11 mouse cellular contexts compared by ENCODE assay signal in genomic region chr14:120476186-120476697, GRCm38 (mm10). TPM values are rescaled to one million over a fixed set of nuclear protein-coding genes. Genes with fewer than 3 reads are reported as not detected.
A peak's percentile ranks its signal among the peaks of the same experiment; 100 is the strongest.
DNase-seq lines count a peak whose midpoint lies in the region; ATAC-seq and TF ChIP-seq lines count a peak whose summit lies in the region.
"Had no signal": no experiment of that assay in that cellular context is flagged by ENCODE, and none has a peak within 500 bp of the region (broad histone marks: within the 10 kb centered on the region; RNA-seq: fewer than 3 reads in every experiment).

No protein-coding gene starts in this region.

- H3K9me3 ChIP-seq in heart, embryonic 14.5 days (ENCODE audit: control insufficient read depth, low read length): no peaks in the 10 kb centered on the region
- H3K9me3 ChIP-seq in E14TG2a.4 (ENCODE audit: low read length): no peaks in the 10 kb centered on the region
- no peaks in the 10 kb centered on the region for H3K9me3 ChIP-seq in forebrain, embryonic 14.5 days (replicated peaks; ENCODE audit: control insufficient read depth, low read length)

- H3K36me3 ChIP-seq in heart, embryonic 14.5 days (ENCODE audit: control insufficient read depth, insufficient read depth, low read length): no peaks in the 10 kb centered on the region
- peaks cover 6% of the 10 kb centered on the region; the same call in 1 of the 2 replicates for H3K36me3 ChIP-seq in E14TG2a.4 (ENCODE audit: insufficient read depth, low read length)
- H3K36me3 ChIP-seq in forebrain, embryonic 14.5 days (ENCODE audit: control insufficient read depth, insufficient read depth, low read length): no peaks in the 10 kb centered on the region
- no peaks in the 10 kb centered on the region; the same call in 1 of the 2 replicates for H3K36me3 ChIP-seq in macrophage (ENCODE audit: inconsistent target)

- H3K79me2 ChIP-seq in macrophage (ENCODE audit: inconsistent target): peaks cover 25% of the 10 kb centered on the region

- DNase-seq in heart, adult 8-10 months (ENCODE audit: low spot score): no peak
- DNase-seq in forebrain, embryonic 14.5 days (ENCODE audit: low spot score): no peak
- no peak for DNase-seq in thymus, postnatal 36 days
- DNase-seq in thymus, postnatal 14 days: no peak
- DNase-seq in frontal cortex, adult 2 months (ENCODE audit: extremely low spot score in 1 of 2, low spot score in 1 of 2): no peak
- DNase-seq: adrenal gland, adult 8-10 months; kidney, postnatal 25 days had no signal

- 66% methylated on average over 7 of the region's 7 CpGs for WGBS in heart, embryonic 14.5 days
- 74% methylated on average over 7 of the region's 7 CpGs for WGBS in forebrain, embryonic 14.5 days
- 83% methylated on average over 7 of the region's 7 CpGs for WGBS in macrophage (ENCODE audit: missing documents)

- H3K4me2 ChIP-seq in heart, embryonic 14.5 days (ENCODE audit: low read length): peak overlapping the region; percentile 73
- H3K4me2 ChIP-seq in forebrain, embryonic 14.5 days (ENCODE audit: low read length): peak overlapping the region; percentile 68

- no peak overlapping the region for H3K27ac ChIP-seq in heart, embryonic 14.5 days (replicated peaks in 1 of 2; ENCODE audit: control insufficient read depth in 1 of 2, insufficient read depth in 1 of 2, low read depth in 2 of 2, low read length in 2 of 2)
- no peak overlapping the region for H3K27ac ChIP-seq in forebrain, embryonic 14.5 days (ENCODE audit: low read depth, low read length)
- H3K27ac ChIP-seq in macrophage: no peak overlapping the region

- H3K27me3 ChIP-seq in heart, embryonic 14.5 days (ENCODE audit: control insufficient read depth, insufficient read depth, low read length): no peaks in the 10 kb centered on the region
- peaks cover 3% of the 10 kb centered on the region for H3K27me3 ChIP-seq in E14TG2a.4 (ENCODE audit: insufficient read depth, low read length)
- no peaks in the 10 kb centered on the region for H3K27me3 ChIP-seq in forebrain, embryonic 14.5 days (replicated peaks; ENCODE audit: control insufficient read depth, insufficient read depth, low read length)

- H3K9ac ChIP-seq in heart, embryonic 14.5 days (ENCODE audit: low read length): peak overlapping the region; percentile 73; the same call in 1 of the 2 replicates
- H3K9ac ChIP-seq in forebrain, embryonic 14.5 days (ENCODE audit: low read length): peak overlapping the region; percentile 78; the same call in 1 of the 2 replicates

- no peak for ATAC-seq in heart, embryonic 14.5 days (ENCODE audit: insufficient number of reproducible peaks, insufficient read depth, low FRiP score, low read depth)
- ATAC-seq in forebrain, embryonic 14.5 days: no peak
- ATAC-seq: CD4-positive, CD25-positive, alpha-beta regulatory T cell, adult 4 months had no signal

- peak overlapping the region in 1 of 2 experiments; percentile 80; a peak in 1 of 4 replicates for H3K4me3 ChIP-seq in heart, embryonic 14.5 days (ENCODE audit: control insufficient read depth in 1 of 2, insufficient read depth in 1 of 2, low read depth in 1 of 2, low read length in 2 of 2)
- H3K4me3 ChIP-seq in E14TG2a.4 (replicated peaks; ENCODE audit: low read length): peak overlapping the region; percentile 98; the same call in 1 of the 2 replicates
- H3K4me3 ChIP-seq in forebrain, embryonic 14.5 days (ENCODE audit: low read depth, low read length): 0 out of 2 replicates have a peak overlapping the region, but pooled peaks have one; percentile 79
- peak overlapping the region; percentile 84; the same call in 1 of the 2 replicates for H3K4me3 ChIP-seq in macrophage (ENCODE audit: inconsistent target)

- no peak for TF ChIP-seq CTCF in E14TG2a.4 (conservative IDR thresholded peaks at IDR 0.05; ENCODE audit: low read length)

- peaks cover 3 to 6% of the 10 kb centered on the region in 2 experiments; a peak in 1 of 4 replicates for H3K4me1 ChIP-seq in heart, embryonic 14.5 days (ENCODE audit: control insufficient read depth in 2 of 2, insufficient read depth in 2 of 2, low read length in 2 of 2)
- peaks cover 11% of the 10 kb centered on the region for H3K4me1 ChIP-seq in E14TG2a.4 (replicated peaks; ENCODE audit: low read depth, low read length)
- H3K4me1 ChIP-seq in forebrain, embryonic 14.5 days (ENCODE audit: control insufficient read depth, insufficient read depth, low read length): peaks cover 19% of the 10 kb centered on the region

RNA-seq across cellular contexts. Expression of gene Rap2a, which starts 2.0 kb away (rescaled TPM):
- 14.5 and 14.9 TPM in 2 replicates for polyA plus RNA-seq in heart, embryonic 14.5 days (2014; fragmentation: Nextera tagmentation; extraction: Ambion mirVana)
- total RNA-seq in heart, adult 8-10 months (2022): 10 to 100 TPM in 3 of 4 experiments, 1 to 10 TPM in 1; 9.2 to 11.0 (median 10.6) TPM
- 11.7 and 15.7 TPM in 2 replicates for polyA plus RNA-seq in forebrain, embryonic 14.5 days (2014; fragmentation: Nextera tagmentation; extraction: Ambion mirVana)
- 10 to 100 TPM in 23 of 26 experiments, 1 to 10 TPM in 3; 8.3 to 46.1 (median 19.4) TPM for total RNA-seq in macrophage (2018; cell fraction: chromatin; rRNA removed)
- 100 to 1,000 TPM in 3 of 26 experiments, 10 to 100 TPM in 23; 33.3 to 103 (median 54.4) TPM for total RNA-seq in macrophage (2018; cell fraction: cytosol; rRNA removed)
- total RNA-seq in macrophage (2018; cell fraction: nucleus; rRNA removed): 10 to 100 TPM; 22.8 to 80.1 (median 45.0) TPM
- polyA plus RNA-seq in macrophage (2018): 51.4 to 76.6 TPM (median 60.4 TPM) in 3 replicates
- 69.1 and 74.0 TPM in 2 replicates for polyA plus RNA-seq in frontal cortex, adult 2 months (2012; rRNA removed)
